10 mouse cellular contexts compared by ENCODE assay signal in genomic region chr3:107260956-107261850, GRCm38 (mm10). TPM values are rescaled to one million over a fixed set of nuclear protein-coding genes. Genes with fewer than 3 reads are reported as not detected.
DNase-seq lines count a peak whose midpoint lies in the region; ATAC-seq and TF ChIP-seq lines count a peak whose summit lies in the region.
"Had no signal": no experiment of that assay in that cellular context is flagged by ENCODE, and none has a peak within 500 bp of the region (broad histone marks: within the 10 kb centered on the region; RNA-seq: fewer than 3 reads in every experiment).

No protein-coding gene starts in this region.

- peak; percentile 54 for ATAC-seq in liver, postnatal 0 days
- ATAC-seq in liver, embryonic 11.5 days (replicated peaks; ENCODE audit: low FRiP score): no peak

- no peak overlapping the region for H3K4me3 ChIP-seq in liver, postnatal 0 days (ENCODE audit: low read depth, low read length)
- no peak overlapping the region for H3K4me3 ChIP-seq in liver, embryonic 11.5 days (ENCODE audit: low read depth, low read length)
- no peak overlapping the region for H3K4me3 ChIP-seq in gastrocnemius, adult 2 months
- H3K4me3 ChIP-seq in layer of hippocampus, adult 2 months: no peak overlapping the region

- H3K27me3 ChIP-seq in liver, postnatal 0 days (ENCODE audit: insufficient read depth, low read length): no peaks in the 10 kb centered on the region
- H3K27me3 ChIP-seq in liver, embryonic 11.5 days (replicated peaks; ENCODE audit: control insufficient read depth, insufficient read depth, low read length): no peaks in the 10 kb centered on the region

- no peaks in the 10 kb centered on the region for H3K9me3 ChIP-seq in liver, postnatal 0 days (ENCODE audit: low read length)
- H3K9me3 ChIP-seq in liver, embryonic 11.5 days (ENCODE audit: control insufficient read depth, low read length): no peaks in the 10 kb centered on the region

- DNase-seq in liver, postnatal 0 days: no peak
- DNase-seq in liver, embryonic 11.5 days (ENCODE audit: low spot score): no peak
- DNase-seq in embryo, embryonic 10.5 days (ENCODE audit: low spot score): peak; percentile 32
- DNase-seq in gastrocnemius, adult 2 months: peak; percentile 60
- no peak for DNase-seq in layer of hippocampus, adult 2 months (ENCODE audit: low spot score in 2 of 2)
- DNase-seq in skeletal muscle tissue, adult 2 months (ENCODE audit: low read depth, low spot score): peak; percentile 53
- no peak for DNase-seq in cerebellum, postnatal 14 days
- no peak for DNase-seq in urinary bladder, adult 18-20 months (ENCODE audit: low spot score in 2 of 2)

- no peaks in the 10 kb centered on the region; the same call in 1 of the 2 replicates for H3K4me1 ChIP-seq in liver, postnatal 0 days (ENCODE audit: insufficient read depth)
- no peaks in the 10 kb centered on the region for H3K4me1 ChIP-seq in liver, embryonic 11.5 days (replicated peaks; ENCODE audit: control insufficient read depth, insufficient read depth, low read length)

- no peak overlapping the region for H3K4me2 ChIP-seq in liver, postnatal 0 days (ENCODE audit: low read depth, low read length)
- no peak overlapping the region for H3K4me2 ChIP-seq in liver, embryonic 11.5 days

- no peak overlapping the region for H3K9ac ChIP-seq in liver, postnatal 0 days (replicated peaks)
- H3K9ac ChIP-seq in liver, embryonic 11.5 days (ENCODE audit: low read depth, low read length): no peak overlapping the region
- H3K9ac ChIP-seq: liver, embryonic 14.5 days had no signal

- WGBS in liver, postnatal 0 days (ENCODE audit: insufficient replicate concordance): 47% methylated on average over 8 of the region's 8 CpGs
- WGBS in liver, embryonic 11.5 days: 55% methylated on average over 8 of the region's 8 CpGs

- intact Hi-C loops in gastrocnemius, adult 2 months (cut with DNase I): no loop called here

- peak overlapping the region; percentile 36 for H3K27ac ChIP-seq in liver, postnatal 0 days (ENCODE audit: low read depth)
- no peak overlapping the region for H3K27ac ChIP-seq in liver, embryonic 11.5 days (ENCODE audit: low read depth, low read length)
- peak overlapping the region; percentile 63 for H3K27ac ChIP-seq in gastrocnemius, adult 2 months
- peak overlapping the region; percentile 86 for H3K27ac ChIP-seq in layer of hippocampus, adult 2 months
- H3K27ac ChIP-seq: liver, embryonic 14.5 days had no signal

- no peaks in the 10 kb centered on the region for H3K36me3 ChIP-seq in liver, postnatal 0 days (replicated peaks; ENCODE audit: insufficient read depth, low read length)
- H3K36me3 ChIP-seq in liver, embryonic 11.5 days (ENCODE audit: control insufficient read depth, insufficient read depth, low read length): no peaks in the 10 kb centered on the region

- no peak for TF ChIP-seq CTCF in liver, postnatal 0 days (IDR thresholded peaks at IDR 0.05; ENCODE audit: low read depth)
- TF ChIP-seq CTCF in gastrocnemius, adult 2 months (IDR thresholded peaks at IDR 0.05): no peak
- TF ChIP-seq CTCF in layer of hippocampus, adult 2 months (conservative IDR thresholded peaks at IDR 0.05): no peak

- no peak for TF ChIP-seq EP300 in liver, postnatal 0 days (IDR thresholded peaks at IDR 0.05; ENCODE audit: low read depth)

RNA-seq across cellular contexts. Expression of gene Lamtor5, which starts 17.5 kb away (rescaled TPM):
- polyA plus RNA-seq in liver, postnatal 0 days (2015; fragmentation: Nextera tagmentation; extraction: Ambion mirVana): 94.0 and 99.8 TPM in 2 replicates
- 172 and 185 TPM in 2 replicates for polyA plus RNA-seq in liver, embryonic 11.5 days (2014; fragmentation: Nextera tagmentation; extraction: Ambion mirVana)
- 10 to 100 TPM; 57.8 to 64.8 TPM for total RNA-seq in gastrocnemius, adult 2 months (2021)
- 10 to 100 TPM; 61.4 to 65.2 TPM for total RNA-seq in layer of hippocampus, adult 2 months (2021)

RNA-seq across cellular contexts. Expression of gene Prok1, which starts 21.7 kb away (rescaled TPM):
- polyA plus RNA-seq in liver, postnatal 0 days (2015; fragmentation: Nextera tagmentation; extraction: Ambion mirVana): 9.8 and 10.5 TPM in 2 replicates
- not detected in 2 replicates for polyA plus RNA-seq in liver, embryonic 11.5 days (2014; fragmentation: Nextera tagmentation; extraction: Ambion mirVana)
- total RNA-seq in gastrocnemius, adult 2 months (2021): not detected
- total RNA-seq in layer of hippocampus, adult 2 months (2021): not detected
- total RNA-seq: gastrocnemius, postnatal 36 days had no signal

RNA-seq across cellular contexts. Expression of gene Slc16a4, which starts 29.8 kb away (rescaled TPM):
- polyA plus RNA-seq in liver, postnatal 0 days (2015; fragmentation: Nextera tagmentation; extraction: Ambion mirVana): 0.14 and 0.27 TPM in 2 replicates
- polyA plus RNA-seq in liver, embryonic 11.5 days (2014; fragmentation: Nextera tagmentation; extraction: Ambion mirVana): 1.4 and 1.9 TPM in 2 replicates
- under 1 TPM in 1 of 2 experiments, not detected in 1; 0.17 TPM for total RNA-seq in gastrocnemius, adult 2 months (2021)
- 1 to 10 TPM; 1.2 to 1.4 TPM for total RNA-seq in layer of hippocampus, adult 2 months (2021)

RNA-seq across cellular contexts. Expression of gene A630076J17Rik, which starts 30.8 kb away (rescaled TPM):
- 0.24 and 0.26 TPM in 2 replicates for polyA plus RNA-seq in liver, postnatal 0 days (2015; fragmentation: Nextera tagmentation; extraction: Ambion mirVana)
- polyA plus RNA-seq in liver, embryonic 11.5 days (2014; fragmentation: Nextera tagmentation; extraction: Ambion mirVana): not detected in 2 replicates
- not detected for total RNA-seq in gastrocnemius, adult 2 months (2021)
- total RNA-seq in layer of hippocampus, adult 2 months (2021): not detected
- total RNA-seq: gastrocnemius, postnatal 36 days had no signal
- polyA plus RNA-seq: liver, embryonic 14.5 days had no signal

RNA-seq across cellular contexts. Expression of gene Cym, which starts 39.7 kb away (rescaled TPM):
- 3.9 and 4.2 TPM in 2 replicates for polyA plus RNA-seq in liver, postnatal 0 days (2015; fragmentation: Nextera tagmentation; extraction: Ambion mirVana)
- polyA plus RNA-seq in liver, embryonic 11.5 days (2014; fragmentation: Nextera tagmentation; extraction: Ambion mirVana): 0.14 and 0.27 TPM in 2 replicates
- total RNA-seq in gastrocnemius, adult 2 months (2021): not detected
- total RNA-seq in layer of hippocampus, adult 2 months (2021): not detected
- total RNA-seq: gastrocnemius, postnatal 36 days had no signal

Comparison
In these comparisons a context has a peak if more than half of its experiments do, and no peak if none do; other contexts are left out.
1. DNase-seq: peak in embryo, embryonic 10.5 days (single experiment), gastrocnemius, adult 2 months (single experiment) and skeletal muscle tissue, adult 2 months (single experiment); none in liver, postnatal 0 days (single experiment), liver, embryonic 11.5 days (single experiment), layer of hippocampus, adult 2 months (0 of 2), cerebellum, postnatal 14 days (0 of 2) and urinary bladder, adult 18-20 months (0 of 2).